Mouse (Mus musculus) olfactory bulb, adult 2 months (tissue): Measurements from ENCODE around the gene Noto.

ENCODE experiments used
- CTCF ChIP-seq: fragments of 200-500 bp; IDR thresholded peaks from 2 replicates; pipeline ENCODE4 v1.5.1; 2012; ENCODE audit warnings: low read depth, mild to moderate bottlenecking, low read length, moderate library complexity; ENCODE audit not compliant: insufficient read depth
- POLR2A ChIP-seq: fragments of 200-500 bp; IDR thresholded peaks from 2 replicates; pipeline ENCODE4 v1.6.1; 2012; ENCODE audit warnings: mild to moderate bottlenecking, low read depth, low read length, moderate library complexity; ENCODE audit not compliant: insufficient read depth

DNA sequence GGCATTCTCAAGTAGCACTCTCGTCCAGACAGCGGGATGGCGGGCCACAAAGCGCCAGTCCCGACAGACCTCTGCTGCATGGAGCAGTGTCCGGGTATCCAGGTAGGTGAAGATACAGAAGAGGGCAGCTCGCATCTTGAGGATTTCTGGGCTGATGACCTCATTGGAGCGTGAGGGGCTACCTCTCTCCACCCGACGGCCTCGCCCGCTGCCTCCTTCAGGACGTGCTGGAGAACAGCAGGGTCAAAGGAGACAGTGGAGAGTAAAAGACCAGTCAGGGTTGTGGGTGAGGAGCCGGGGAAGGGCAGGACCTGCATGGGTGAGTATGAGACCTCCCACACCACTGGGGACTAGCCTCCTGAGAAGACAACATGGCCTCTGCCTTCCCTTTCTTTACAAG is 54.7 kb downstream of the Noto start:
- TF ChIP-seq CTCF (no peak), POLR2A (no peak)
